Mouse (Mus musculus) heart, embryonic 14.5 days (tissue): Measurements from ENCODE around the gene H2-Q7. TPM values are rescaled to one million over a fixed set of nuclear protein-coding genes. Genes with fewer than 3 reads are reported as not detected.
A peak's percentile ranks its signal among the peaks of the same experiment; 100 is the strongest.
"Not testable (repeated sequence)": the region's sequence is repeated elsewhere in the genome, so short reads cannot be mapped to it uniquely, and the experiment has no call there.

Experiments used
- ATAC-seq: fragments of 200-750 bp; cut with Nextera tagmentation; 2 replicates; pipeline ENCODE4 v1.8.0; 2017; ENCODE audit warnings: low read depth, moderate TSS enrichment; ENCODE audit not compliant: insufficient number of reproducible peaks, insufficient read depth, low FRiP score
- H3K27ac ChIP-seq, 2 experiments: fragments of 200-500 bp in 1 of 2; fragments of 300-500 bp in 1 of 2; sonication (generic) in 1 of 2; replicated peaks in 1 of 2; 2 replicates each; pipeline ENCODE4 v1.5.1; 2012 to 2014; ENCODE audit warnings: low read depth in 2 of 2, low read length in 2 of 2, control low read depth in 1 of 2, mild to moderate bottlenecking in 1 of 2, mixed read lengths in 1 of 2; ENCODE audit not compliant: control insufficient read depth in 1 of 2, insufficient read depth in 1 of 2
- H3K27me3 ChIP-seq: fragments of 300-500 bp; sonication (generic); 2 replicates; pipeline ENCODE4 v1.6.1; 2014; ENCODE audit warnings: mild to moderate bottlenecking, low read length, control low read depth; ENCODE audit not compliant: control insufficient read depth, insufficient read depth
- H3K36me3 ChIP-seq: fragments of 300-500 bp; sonication (generic); 2 replicates; pipeline ENCODE4 v1.6.1; 2014; ENCODE audit warnings: mild to moderate bottlenecking, control low read depth, low read length, mixed read lengths; ENCODE audit not compliant: control insufficient read depth, insufficient read depth
- H3K4me1 ChIP-seq, 2 experiments: fragments of 200-500 bp in 1 of 2; fragments of 300-500 bp in 1 of 2; sonication (generic) in 1 of 2; 2 replicates each; pipeline ENCODE4 v1.6.1; 2012 to 2014; ENCODE audit warnings: low read length in 2 of 2, control low read depth in 1 of 2, mixed read lengths in 1 of 2; ENCODE audit not compliant: control insufficient read depth in 2 of 2, insufficient read depth in 2 of 2
- H3K4me2 ChIP-seq: fragments of 300-500 bp; sonication (generic); 2 replicates; pipeline ENCODE4 v1.6.1; 2014; ENCODE audit warnings: mild to moderate bottlenecking, low read length
- H3K4me3 ChIP-seq, 2 experiments: fragments of 200-500 bp in 1 of 2; fragments of 300-500 bp in 1 of 2; sonication (generic) in 1 of 2; 2 replicates each; pipeline ENCODE4 v1.5.1; 2012 to 2014; ENCODE audit warnings: low read length in 2 of 2, mild to moderate bottlenecking in 2 of 2, control low read depth in 1 of 2, low read depth in 1 of 2, moderate library complexity in 1 of 2; ENCODE audit not compliant: control insufficient read depth in 1 of 2, insufficient read depth in 1 of 2
- H3K9ac ChIP-seq: fragments of 300-500 bp; sonication (generic); 2 replicates; pipeline ENCODE4 v1.6.1; 2014; ENCODE audit warnings: mild to moderate bottlenecking, low read length
- H3K9me3 ChIP-seq: fragments of 300-500 bp; sonication (generic); 2 replicates; pipeline ENCODE4 v1.6.1; 2016; ENCODE audit warnings: low read length, control low read depth; ENCODE audit not compliant: control insufficient read depth
- WGBS: fragments of 180-500 bp; shearing (Covaris S2); extraction: QIAGEN DNeasy Blood & Tissue Kit; methylation state at CpG from one replicate; pipeline ENCODE4 v1.1.7; 2014; 5-methylcytosine and 5-hydroxymethylcytosine counted together
- polyA plus RNA-seq: library from polyadenylated mRNA; unstranded; fragments of >200 nt; fragmentation: Nextera tagmentation; extraction: Ambion mirVana; gene quantifications from 2 replicates; pipeline ENCODE4 v1.2.1, GENCODE M21; 2014

Gene H2-Q7
- 0.47 and 0.89 TPM in 2 replicates for polyA plus RNA-seq

DNA sequence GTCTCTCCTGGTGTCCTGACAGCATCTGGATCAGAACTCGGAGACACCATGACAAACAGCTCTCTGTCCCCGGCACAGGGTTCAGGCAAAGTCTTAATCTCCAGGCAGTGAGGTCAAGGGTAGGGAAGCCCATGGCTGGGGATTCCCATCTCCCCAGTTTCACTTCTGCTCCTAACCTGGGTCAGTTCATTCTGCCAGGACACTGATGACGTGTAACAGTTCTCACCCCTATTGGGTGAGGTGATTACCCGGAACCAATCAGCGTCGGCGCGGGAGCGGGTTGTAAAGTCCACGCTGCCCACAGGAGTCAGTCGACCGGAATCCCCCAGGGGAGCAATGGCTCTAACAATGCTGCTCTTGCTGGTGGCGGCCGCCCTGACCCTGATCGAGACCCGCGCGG is at the start of gene H2-Q7:
Gene H2-Q7 (plus strand): TSS at position 271 of the 400 bp plus-strand sequence.
- H3K4me3 ChIP-seq = peak within 1 kb of the TSS; percentile 40 to 43

DNA sequence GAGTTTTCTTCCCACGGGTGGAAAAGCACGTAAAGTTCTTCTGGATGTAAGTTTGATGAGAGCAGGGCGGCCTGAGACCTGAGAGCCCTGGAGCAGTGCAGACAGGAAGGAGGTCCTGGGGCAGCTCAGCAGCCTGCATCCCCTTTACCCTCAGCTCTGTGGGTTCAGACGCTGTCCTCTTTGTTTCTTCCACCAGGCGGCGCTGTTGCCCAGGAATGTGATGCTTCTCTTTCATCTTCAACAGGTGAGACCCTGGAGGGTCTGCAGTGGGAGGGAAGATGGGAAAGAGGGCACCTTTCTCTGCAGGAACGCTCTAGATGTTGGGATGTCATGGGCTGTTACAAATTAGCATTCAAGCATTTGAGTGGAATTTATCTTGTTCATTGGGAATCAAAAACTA is 49.2 kb upstream of the H2-Q7 start:
- H3K36me3 ChIP-seq, H3K9me3 ChIP-seq, H3K27me3 ChIP-seq, ATAC-seq, H3K9ac ChIP-seq, H3K4me2 ChIP-seq, H3K4me3 ChIP-seq, H3K4me1 ChIP-seq, H3K27ac ChIP-seq: not testable (repeated sequence)
- 3% methylated on average over 7 of the region's 7 CpGs for WGBS

More for the DNA sequence above, at the start of gene H2-Q7:
- not testable (repeated sequence) for H3K9me3 ChIP-seq, H3K4me1 ChIP-seq, H3K27ac ChIP-seq, H3K36me3 ChIP-seq
- Histone ChIP-seq H3K9ac (peak within 1 kb of the TSS; percentile 53), H3K4me2 (peak within 1 kb of the TSS; percentile 72), H3K27me3 (peaks cover 13% of the 10 kb centered on the region)
- ATAC-seq = peak; percentile 55; the same call in 1 of the 2 replicates
- 6% methylated on average over 18 of the region's 18 CpGs for WGBS

DNA sequence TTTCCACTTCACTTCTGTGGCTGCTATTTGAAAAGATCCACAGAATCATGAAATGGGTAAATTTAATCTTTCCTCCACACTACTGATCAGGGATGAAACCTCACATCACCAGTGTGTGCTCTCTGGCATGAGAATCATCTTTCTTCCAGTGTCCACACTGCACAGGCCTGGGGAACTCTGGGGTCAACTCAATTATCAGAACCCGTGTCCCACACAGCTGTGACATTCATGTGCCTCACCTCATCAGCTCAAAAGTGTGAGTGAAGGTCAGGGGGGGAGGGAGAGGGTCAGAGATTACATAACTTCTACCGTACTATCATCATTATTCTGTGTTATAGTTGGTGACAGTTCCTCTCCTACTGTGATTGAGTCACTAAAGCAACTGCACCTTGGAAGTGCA is 46.3 kb upstream of the H2-Q7 start:
- H3K27me3 ChIP-seq, H3K36me3 ChIP-seq: not testable (repeated sequence)
- WGBS = 53% methylated on average over 2 of the region's 2 CpGs

DNA sequence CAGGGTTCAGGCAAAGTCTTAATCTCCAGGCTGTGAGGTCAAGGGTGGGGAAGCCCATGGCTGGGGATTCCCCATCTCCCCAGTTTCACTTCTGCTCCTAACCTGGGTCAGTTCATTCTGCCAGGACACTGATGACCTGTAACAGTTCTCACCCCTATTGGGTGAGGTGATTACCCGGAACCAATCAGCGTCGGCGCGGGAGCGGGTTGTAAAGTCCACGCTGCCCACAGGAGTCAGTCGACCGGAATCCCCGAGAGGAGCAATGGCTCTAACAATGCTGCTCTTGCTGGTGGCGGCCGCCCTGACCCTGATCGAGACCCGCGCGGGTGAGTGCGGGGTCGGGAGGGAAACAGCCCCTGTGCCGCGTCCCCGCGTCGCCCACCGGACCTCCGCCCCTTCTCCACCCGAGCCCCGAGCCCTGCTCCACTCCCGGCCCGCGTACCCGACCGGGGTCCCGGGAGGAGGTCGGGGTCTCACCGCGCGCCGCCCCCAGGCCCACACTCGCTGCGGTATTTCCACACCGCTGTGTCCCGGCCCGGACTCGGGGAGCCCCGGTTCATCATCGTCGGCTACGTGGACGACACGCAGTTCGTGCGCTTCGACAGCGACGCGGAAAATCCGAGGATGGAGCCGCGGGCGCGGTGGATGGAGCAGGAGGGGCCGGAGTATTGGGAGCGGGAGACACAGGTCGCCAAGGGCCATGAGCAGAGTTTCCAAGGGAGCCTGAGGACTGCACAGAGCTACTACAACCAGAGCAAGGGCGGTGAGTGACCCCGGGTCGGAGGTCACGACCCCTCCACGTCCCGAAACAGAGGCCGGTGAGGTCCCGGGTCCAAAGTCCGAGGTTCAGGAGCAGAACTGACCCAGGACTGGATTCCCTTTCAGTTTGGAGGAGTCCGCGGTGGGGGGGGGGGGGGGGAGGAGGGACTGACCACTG is 44.8 kb upstream of the H2-Q7 start:
- WGBS = under 1% methylated on average over 44 of the region's 75 CpGs
- H3K9me3 ChIP-seq, H3K27ac ChIP-seq, H3K36me3 ChIP-seq, H3K9ac ChIP-seq, H3K27me3 ChIP-seq, H3K4me1 ChIP-seq: not testable (repeated sequence)
- peak; percentile 43; the same call in 1 of the 2 replicates for ATAC-seq
- H3K4me3 ChIP-seq = peak overlapping the region; percentile 12 to 23; a peak in 3 of 4 replicates
- H3K4me2 ChIP-seq = peak overlapping the region; percentile 52

More for the DNA sequence above, 46.3 kb upstream of the H2-Q7 start:
- H3K9me3 ChIP-seq, H3K4me2 ChIP-seq, ATAC-seq, H3K9ac ChIP-seq, H3K27ac ChIP-seq, H3K4me3 ChIP-seq, H3K4me1 ChIP-seq: not testable (repeated sequence)

DNA sequence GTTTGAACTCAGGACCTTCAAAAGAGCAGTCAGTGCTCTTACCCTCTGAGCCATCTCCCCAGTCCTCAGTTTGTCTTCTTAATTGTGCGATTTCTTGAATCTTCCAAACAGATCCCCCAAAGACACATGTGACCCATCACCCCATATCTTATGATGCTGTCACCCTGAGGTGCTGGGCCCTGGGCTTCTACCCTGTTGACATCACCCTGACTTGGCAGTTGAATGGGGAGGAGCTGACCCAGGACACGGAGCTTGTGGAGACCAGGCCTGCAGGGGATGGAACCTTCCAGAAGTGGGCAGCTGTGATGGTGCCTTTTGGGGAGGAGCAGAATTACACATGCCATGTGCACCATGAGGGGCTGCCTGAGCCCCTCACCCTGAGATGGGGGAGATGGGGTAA is 42.0 kb upstream of the H2-Q7 start:
- not testable (repeated sequence) for H3K4me1 ChIP-seq, H3K27ac ChIP-seq, H3K4me2 ChIP-seq, H3K9ac ChIP-seq, H3K4me3 ChIP-seq, H3K36me3 ChIP-seq, ATAC-seq, H3K27me3 ChIP-seq, H3K9me3 ChIP-seq
- 80% methylated on average over 2 of the region's 2 CpGs for WGBS

DNA sequence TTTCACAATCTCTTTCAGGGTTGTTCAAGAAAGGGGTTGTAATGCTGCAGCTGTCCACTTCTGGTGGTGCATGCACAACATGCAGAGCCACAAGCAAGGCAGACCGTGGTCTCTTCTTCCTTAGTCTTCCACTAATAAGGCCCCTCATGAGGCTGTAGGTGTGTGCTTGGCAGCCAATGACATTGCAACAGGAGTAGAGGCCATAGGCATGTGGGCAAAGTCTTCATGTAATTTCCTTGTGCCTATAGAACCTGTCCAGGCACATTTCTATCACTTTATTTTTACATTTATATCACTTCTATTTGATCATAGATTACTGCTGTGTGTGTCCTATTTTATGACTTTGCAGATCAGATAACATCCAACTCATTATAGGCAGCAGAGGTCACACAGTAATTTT is 25.9 kb upstream of the H2-Q7 start:
- H3K9me3 ChIP-seq = not testable (repeated sequence)
- WGBS = no CpG with 5 or more reads among the region's 1 CpGs

DNA sequence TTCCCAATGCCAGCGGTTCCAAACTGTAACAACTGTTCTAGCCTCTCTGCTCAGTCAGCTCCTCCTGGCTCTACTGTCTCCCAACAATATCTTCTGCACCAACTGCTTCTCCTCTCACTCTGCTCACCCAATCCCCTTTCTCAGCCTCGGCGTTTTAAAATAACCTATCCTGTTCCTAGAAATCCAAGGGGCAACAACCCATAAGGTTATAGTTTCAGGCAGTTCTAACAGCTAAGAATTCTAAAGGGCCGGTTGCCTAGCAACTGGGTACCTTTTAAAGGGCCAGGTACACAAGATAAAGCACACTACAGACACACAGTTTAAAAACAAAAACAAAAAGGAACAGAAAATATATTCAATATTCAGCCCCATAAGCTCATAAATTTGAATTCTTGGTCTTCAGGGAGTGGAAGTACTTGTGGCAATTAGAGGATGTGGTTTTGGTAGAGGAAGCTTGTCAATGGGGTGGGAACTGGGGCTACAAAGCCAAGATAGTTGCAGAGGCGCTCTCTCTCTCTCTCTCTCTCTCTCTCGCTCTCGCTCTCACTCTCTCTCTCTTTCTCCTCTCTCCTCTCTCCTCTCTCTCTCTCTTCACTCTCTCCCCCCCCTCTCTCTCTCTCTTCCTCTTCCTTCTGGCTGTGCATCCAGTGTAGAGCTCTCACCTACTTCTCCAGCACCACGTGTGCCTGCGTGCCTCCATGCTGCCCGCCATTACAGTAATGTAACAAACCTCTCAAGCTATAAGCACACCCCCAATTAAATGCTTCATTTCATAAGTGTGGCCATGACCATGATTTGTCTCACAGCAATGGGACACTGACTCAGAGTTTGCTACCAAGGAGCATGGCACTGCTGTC is 23.5 kb upstream of the H2-Q7 start:
- ATAC-seq = not testable (repeated sequence)

More for the DNA sequence above, 25.9 kb upstream of the H2-Q7 start:
- not testable (repeated sequence) for H3K27ac ChIP-seq, ATAC-seq, H3K4me1 ChIP-seq, H3K27me3 ChIP-seq, H3K36me3 ChIP-seq, H3K4me2 ChIP-seq, H3K9ac ChIP-seq, H3K4me3 ChIP-seq

More for the DNA sequence above, 23.5 kb upstream of the H2-Q7 start:
- H3K36me3 ChIP-seq, H3K9me3 ChIP-seq, H3K4me1 ChIP-seq, H3K4me3 ChIP-seq, H3K4me2 ChIP-seq, H3K9ac ChIP-seq, H3K27ac ChIP-seq: not testable (repeated sequence)
- H3K27me3 ChIP-seq = peaks cover 15% of the 10 kb centered on the region; the same call in 1 of the 2 replicates
- 73% methylated on average over 3 of the region's 10 CpGs for WGBS
